Mouse (Mus musculus): Measurements from ENCODE around the gene Pdk2. TPM values are rescaled to one million over a fixed set of nuclear protein-coding genes. Genes with fewer than 3 reads are reported as not detected.
"Not testable (repeated sequence)": the region's sequence is repeated elsewhere in the genome, so short reads cannot be mapped to it uniquely, and the experiment has no call there.

The Pdk2 gene
- polyA plus RNA-seq, 1 experiment from 2014 or later = 26.2 TPM

DNA sequence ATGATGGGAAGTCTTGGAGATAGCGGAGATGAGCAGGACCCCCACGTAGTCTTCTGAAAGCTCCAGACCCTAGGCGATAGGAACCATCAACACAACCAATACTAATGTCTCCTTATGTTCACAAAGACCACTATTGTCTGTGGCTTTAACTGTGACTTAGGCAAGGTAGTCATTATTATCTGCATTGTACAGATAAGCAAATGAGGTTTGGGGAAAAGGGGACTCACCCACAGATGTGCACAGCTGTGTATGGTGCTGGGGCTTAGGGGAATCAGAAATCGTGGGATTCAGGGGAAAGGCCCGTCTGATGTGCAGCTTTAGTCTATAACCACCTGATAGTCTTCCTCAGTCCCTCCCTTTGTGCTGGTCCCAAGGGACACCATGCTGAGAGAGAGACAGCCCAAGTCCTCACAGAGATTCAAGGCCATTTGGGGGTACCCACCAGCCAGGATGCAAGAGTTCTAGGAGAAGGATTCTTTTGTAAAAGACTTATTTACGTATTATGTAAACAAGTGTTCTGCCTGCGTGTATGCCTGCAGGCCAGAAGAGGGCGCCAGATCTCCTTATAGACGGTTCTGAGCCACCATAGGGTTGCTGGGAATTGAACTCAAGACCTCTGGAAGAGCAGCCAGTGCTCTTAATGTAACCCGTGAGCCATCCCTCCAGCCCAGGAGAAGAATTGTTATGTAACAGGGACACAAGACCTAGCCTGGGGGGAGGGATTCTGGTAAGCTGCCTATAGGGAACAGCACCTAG lies 18.7 kb downstream of the Pdk2 start:
- Histone ChIP-seq H3K27ac (replicated peaks) (no peak overlapping the region), H3K36me3 (peaks cover 88% of the 10 kb centered on the region), H3K27me3 (no peaks in the 10 kb centered on the region), H3K4me1 (replicated peaks) (peaks cover 13% of the 10 kb centered on the region; the same call in 1 of the 2 replicates), H3K9ac (no peak overlapping the region), H3K9me3 (no peaks in the 10 kb centered on the region), H3K4me3 (no peak overlapping the region), H3K4me2 (no peak overlapping the region)
- 86% methylated on average over 10 of the region's 10 CpGs for WGBS
- no peak for ATAC-seq (ENCODE audit: low read depth)

DNA sequence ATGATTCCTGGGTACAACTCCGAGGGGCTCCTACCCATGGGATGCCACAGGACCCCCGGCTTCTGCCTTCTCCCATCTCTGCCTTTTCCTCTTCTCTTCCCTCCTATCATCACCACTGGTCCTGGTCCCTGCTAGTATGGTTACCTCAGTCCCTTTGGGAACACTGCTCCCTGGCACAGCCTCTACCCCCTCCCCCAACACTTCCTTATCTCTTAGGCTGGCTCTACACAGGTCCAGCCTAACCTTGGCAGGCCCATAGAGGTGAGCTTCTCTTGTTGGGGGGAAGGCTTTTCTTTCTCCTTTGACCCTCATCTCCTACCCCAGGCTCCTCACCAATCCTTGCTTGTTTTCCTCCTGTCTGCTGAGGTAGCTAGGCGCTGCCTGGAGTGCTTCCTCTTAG lies 25.7 kb downstream of the Pdk2 start:
- Histone ChIP-seq H3K9me3 (no peaks in the 10 kb centered on the region), H3K9ac (0 out of 2 replicates have a peak overlapping the region, but pooled peaks have one; percentile 13), H3K36me3 (peaks cover 59% of the 10 kb centered on the region), H3K27me3 (no peaks in the 10 kb centered on the region), H3K27ac (replicated peaks) (peak overlapping the region; percentile 28; the same call in 1 of the 2 replicates), H3K4me2 (0 out of 2 replicates have a peak overlapping the region, but pooled peaks have one; percentile 4), H3K4me3 (no peak overlapping the region), H3K4me1 (replicated peaks) (peaks cover 69% of the 10 kb centered on the region)
- no peak for ATAC-seq (ENCODE audit: low read depth)
- WGBS = 78% methylated on average over 3 of the region's 3 CpGs

DNA sequence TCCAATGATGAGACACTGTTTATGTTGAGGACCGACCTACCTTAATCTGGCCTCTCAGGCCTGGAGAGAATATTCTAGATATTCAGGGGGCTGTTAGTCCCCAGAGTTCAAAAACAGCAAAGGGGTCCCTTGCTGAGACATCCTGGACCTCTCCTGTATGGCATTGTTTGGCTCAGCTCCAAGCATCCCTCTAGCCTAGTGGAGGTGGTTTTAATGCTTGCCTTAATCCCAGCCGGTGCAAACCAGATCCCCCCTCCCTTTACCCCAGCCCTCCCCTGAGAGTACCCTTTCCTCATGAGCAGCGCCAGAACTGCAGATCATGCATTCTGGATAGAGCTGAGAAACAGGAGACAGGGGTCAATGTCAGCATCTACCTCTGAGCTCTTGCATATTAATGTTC lies 28.7 kb downstream of the Pdk2 start:
- Histone ChIP-seq H3K27me3 (no peaks in the 10 kb centered on the region), H3K4me1 (replicated peaks) (peaks cover 82% of the 10 kb centered on the region), H3K4me3 (peak overlapping the region; percentile 96), H3K4me2 (peak overlapping the region; percentile 72), H3K9ac (peak overlapping the region; percentile 99), H3K27ac (replicated peaks) (peak overlapping the region; percentile 49), H3K36me3 (peaks cover 33% of the 10 kb centered on the region), H3K9me3 (no peaks in the 10 kb centered on the region)
- ATAC-seq (ENCODE audit: low read depth) = no peak
- WGBS = 33% methylated on average over 3 of the region's 3 CpGs

DNA sequence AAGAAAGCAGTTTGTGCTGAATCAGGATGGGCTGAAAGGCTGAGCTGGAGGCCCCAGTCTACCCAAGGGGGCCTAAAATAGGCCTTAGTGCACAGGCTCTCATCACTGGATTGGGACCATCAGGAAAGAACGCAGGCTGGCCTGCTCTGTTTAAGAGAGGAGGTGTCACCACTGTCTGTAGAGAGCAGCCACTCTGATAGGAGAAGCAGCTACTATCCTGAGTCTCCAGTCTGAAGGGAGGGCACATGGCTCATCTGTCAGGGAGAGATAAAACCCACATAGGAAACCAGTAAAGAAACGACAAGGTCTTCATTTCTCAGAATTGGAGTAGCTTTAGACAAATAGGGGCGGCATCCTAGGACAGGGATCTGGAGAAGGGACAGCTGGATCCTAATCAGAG lies 29.1 kb downstream of the Pdk2 start:
- ATAC-seq (ENCODE audit: low read depth) = no peak
- H3K4me1 ChIP-seq (replicated peaks) = peaks cover 82% of the 10 kb centered on the region
- H3K27ac ChIP-seq (replicated peaks) = peak overlapping the region; percentile 49

DNA sequence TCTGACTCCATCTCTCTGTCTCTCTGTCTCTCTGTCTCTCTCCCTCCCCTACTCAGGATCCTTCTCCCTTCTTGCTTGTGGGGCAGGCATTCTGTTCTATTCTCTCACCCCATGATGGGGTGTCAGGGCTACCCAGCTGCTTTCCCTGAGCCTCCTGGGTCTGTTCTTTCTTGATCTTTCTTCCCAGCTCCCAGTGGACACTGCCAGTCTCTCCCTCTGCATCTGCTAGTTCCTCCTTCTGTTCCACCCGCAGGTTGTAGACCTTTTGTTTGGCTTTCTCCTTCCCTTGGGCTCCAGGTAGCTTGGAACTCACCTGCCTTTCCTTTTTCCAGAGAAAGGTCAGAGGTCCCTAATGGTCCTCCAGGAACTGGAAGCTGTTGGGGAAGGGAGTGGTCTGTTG lies 29.7 kb downstream of the Pdk2 start:
- Histone ChIP-seq H3K4me3 (peak overlapping the region; percentile 96), H3K27ac (replicated peaks) (peak overlapping the region; percentile 49), H3K9me3 (no peaks in the 10 kb centered on the region), H3K27me3 (no peaks in the 10 kb centered on the region), H3K36me3 (peaks cover 22% of the 10 kb centered on the region), H3K9ac (peak overlapping the region; percentile 99), H3K4me2 (peak overlapping the region; percentile 72), H3K4me1 (replicated peaks) (peaks cover 84% of the 10 kb centered on the region)
- 48% methylated on average over 1 of the region's 1 CpGs for WGBS
- ATAC-seq (ENCODE audit: low read depth) = no peak

More for the DNA sequence above, 29.1 kb downstream of the Pdk2 start:
- Histone ChIP-seq H3K9ac (peak overlapping the region; percentile 99), H3K27me3 (no peaks in the 10 kb centered on the region), H3K9me3 (no peaks in the 10 kb centered on the region), H3K4me3 (peak overlapping the region; percentile 96), H3K4me2 (peak overlapping the region; percentile 72), H3K36me3 (peaks cover 29% of the 10 kb centered on the region)
- WGBS = 55% methylated on average over 3 of the region's 3 CpGs

DNA sequence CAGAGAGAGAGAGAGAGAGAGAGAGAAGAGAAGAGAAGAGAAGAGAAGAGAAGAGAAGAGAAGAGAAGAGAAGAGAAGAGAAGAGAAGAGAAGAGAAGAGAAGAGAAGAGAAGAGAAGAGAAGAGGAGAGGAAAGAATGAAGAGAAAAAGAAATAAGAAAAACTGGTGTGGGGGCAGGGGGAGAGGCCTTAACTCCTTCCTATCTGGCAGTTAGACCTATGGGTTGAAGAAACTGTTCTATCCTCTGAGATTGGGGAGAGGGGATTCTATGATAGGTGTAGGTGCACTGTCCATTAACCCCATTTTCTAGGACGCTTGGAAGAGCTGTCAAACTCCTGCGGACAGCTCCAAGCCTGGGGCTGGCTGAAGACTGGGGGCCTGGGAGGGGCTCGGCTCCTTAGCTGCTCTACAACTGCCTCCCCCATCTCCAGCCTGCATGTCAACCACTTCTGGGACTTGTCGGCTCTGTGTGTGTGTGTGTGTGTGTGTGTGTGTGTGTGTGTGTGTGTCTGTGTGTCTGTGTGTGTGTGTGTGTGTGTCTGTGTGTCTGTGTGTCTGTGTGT lies 30.2 kb downstream of the Pdk2 start:
- peaks cover 19% of the 10 kb centered on the region for H3K36me3 ChIP-seq
- H3K9me3 ChIP-seq; ATAC-seq (ENCODE audit: low read depth); H3K27me3 ChIP-seq: not testable (repeated sequence)
- H3K9ac ChIP-seq = peak overlapping the region; percentile 99
- H3K4me3 ChIP-seq = peak overlapping the region; percentile 96
- 0% methylated on average over 3 of the region's 4 CpGs for WGBS
- peaks cover 84% of the 10 kb centered on the region for H3K4me1 ChIP-seq (replicated peaks)
- peak overlapping the region; percentile 98 for H3K27ac ChIP-seq (replicated peaks)
- peak overlapping the region; percentile 72 for H3K4me2 ChIP-seq

DNA sequence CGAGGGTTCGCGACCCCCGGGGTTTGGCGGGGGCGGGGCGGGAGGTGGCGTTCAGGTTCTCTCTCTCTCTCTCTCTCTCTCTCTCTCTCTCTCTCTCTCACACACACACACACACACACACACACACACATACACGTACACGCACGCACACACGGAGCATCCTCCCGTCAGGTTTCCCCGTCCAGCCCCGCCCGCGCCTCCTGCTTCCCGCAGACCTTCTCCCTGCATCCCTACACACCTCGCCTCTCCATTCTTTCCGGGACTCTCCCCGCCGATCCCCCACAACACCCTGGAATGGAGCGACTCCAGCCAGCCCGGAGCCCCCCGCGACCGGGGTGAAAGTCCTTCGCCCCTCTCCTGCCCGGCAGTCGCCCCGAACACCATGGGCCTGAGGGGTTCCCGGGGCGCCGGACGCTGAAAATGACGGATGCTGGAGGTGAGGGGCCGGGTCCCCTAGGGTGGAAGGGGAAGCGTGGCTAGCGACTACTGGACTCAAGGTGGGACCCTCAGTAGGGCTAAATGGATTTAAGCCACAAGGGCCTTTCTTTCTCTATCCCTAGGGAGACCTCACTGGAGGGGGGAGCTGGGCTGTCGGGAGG lies 30.9 kb downstream of the Pdk2 start:
- 2% methylated on average over 32 of the region's 40 CpGs for WGBS
- Histone ChIP-seq H3K36me3 (peaks cover 19% of the 10 kb centered on the region), H3K9me3 (no peaks in the 10 kb centered on the region), H3K4me2 (peak overlapping the region; percentile 72), H3K4me1 (replicated peaks) (peaks cover 83% of the 10 kb centered on the region), H3K27me3 (no peaks in the 10 kb centered on the region), H3K9ac (peak overlapping the region; percentile 99), H3K27ac (replicated peaks) (peak overlapping the region; percentile 98), H3K4me3 (peak overlapping the region; percentile 96)
- peak; percentile 62 for ATAC-seq (ENCODE audit: low read depth)

DNA sequence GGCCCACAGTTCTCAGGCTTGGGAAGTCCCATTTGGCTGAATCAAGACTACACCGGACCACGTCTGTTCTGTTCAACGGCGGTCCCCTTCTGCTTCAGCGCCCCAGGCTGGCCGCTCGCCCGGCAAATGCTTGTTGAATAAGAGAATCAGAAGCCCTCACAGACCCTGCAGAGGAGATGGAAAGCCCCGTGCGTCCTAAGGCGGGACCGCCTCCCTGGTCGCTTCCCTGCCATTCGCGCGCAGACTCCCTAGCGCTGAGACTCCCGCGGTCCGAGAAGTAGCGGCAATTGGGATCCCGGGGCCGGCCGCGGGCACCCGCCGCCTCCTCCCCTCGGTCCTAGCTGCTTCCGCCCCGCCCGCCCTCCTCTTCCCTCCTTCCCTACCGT lies 31.5 kb downstream of the Pdk2 start, which contains the start of gene Samd14:
Samd14 (plus strand) TSS at position 251 of the 386 bp plus-strand sequence.
- peak within 1 kb of the TSS; percentile 98 for H3K27ac ChIP-seq (replicated peaks)
- peak within 1 kb of the TSS; percentile 96 for H3K4me3 ChIP-seq
- H3K4me2 ChIP-seq = peak within 1 kb of the TSS; percentile 72
- peaks cover 19% of the 10 kb centered on the region for H3K36me3 ChIP-seq
- WGBS = under 1% methylated on average over 30 of the region's 32 CpGs
- peak within 1 kb of the TSS; percentile 99 for H3K9ac ChIP-seq
- ATAC-seq (ENCODE audit: low read depth) = peak; percentile 70
- peaks cover 77% of the 10 kb centered on the region for H3K4me1 ChIP-seq (replicated peaks)
- no peaks in the 10 kb centered on the region for H3K9me3 ChIP-seq
- H3K27me3 ChIP-seq = no peaks in the 10 kb centered on the region

DNA sequence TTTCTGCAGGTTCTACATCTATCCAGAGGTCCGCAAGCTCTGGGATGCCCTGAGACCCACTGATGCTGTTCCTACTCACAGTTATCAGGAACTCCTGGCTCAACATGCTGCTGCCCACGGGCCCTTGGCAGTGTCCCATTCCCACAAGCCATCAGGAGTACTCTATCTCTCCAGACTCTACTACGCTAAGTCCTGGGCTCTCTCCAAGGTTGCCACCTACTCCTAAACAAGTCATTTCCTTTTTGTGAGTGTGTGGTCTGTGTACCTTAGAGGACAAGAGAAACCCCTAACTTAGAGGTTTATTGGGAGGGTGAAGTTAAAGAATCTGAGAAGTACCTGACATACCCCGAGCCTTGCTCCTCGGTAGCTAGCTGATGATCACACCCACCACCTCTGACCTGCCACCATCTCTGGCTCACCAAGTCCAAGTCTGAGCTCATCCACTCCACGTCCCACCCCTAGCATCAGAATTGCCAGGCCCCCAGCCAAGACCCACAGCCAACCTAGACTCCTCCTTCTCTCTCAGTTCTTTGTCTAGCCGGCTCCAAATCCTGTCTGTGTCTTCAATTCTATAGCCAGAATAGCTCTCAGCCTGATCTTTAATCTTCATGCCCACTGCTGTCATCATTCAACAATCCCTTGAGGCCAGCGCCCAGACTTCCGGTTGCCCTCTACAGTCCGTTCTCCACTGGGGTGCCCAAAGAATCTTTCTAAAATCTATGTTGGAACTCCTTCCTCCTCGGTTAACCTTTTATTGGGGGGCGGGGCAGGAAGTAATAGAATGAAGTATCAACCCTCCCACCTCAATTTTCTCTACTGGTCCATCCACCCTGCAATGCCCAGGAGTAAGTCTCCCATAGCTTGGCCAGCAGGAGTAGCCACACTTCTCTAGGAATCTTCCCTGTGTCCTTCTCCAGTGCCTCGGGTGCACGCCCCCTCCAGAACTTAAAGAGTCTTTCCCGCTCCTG lies 32.2 kb downstream of the Pdk2 start:
- peak overlapping the region; percentile 98 for H3K27ac ChIP-seq (replicated peaks)
- no peaks in the 10 kb centered on the region for H3K9me3 ChIP-seq
- peaks cover 22% of the 10 kb centered on the region for H3K36me3 ChIP-seq
- peak overlapping the region; percentile 72 for H3K4me2 ChIP-seq
- WGBS = 35% methylated on average over 15 of the region's 15 CpGs
- peaks cover 70% of the 10 kb centered on the region for H3K4me1 ChIP-seq (replicated peaks)
- H3K9ac ChIP-seq = peak overlapping the region; percentile 99
- peak; percentile 1; the same call in 1 of the 2 replicates for ATAC-seq (ENCODE audit: low read depth)
- peak overlapping the region; percentile 96 for H3K4me3 ChIP-seq
- no peaks in the 10 kb centered on the region for H3K27me3 ChIP-seq

DNA sequence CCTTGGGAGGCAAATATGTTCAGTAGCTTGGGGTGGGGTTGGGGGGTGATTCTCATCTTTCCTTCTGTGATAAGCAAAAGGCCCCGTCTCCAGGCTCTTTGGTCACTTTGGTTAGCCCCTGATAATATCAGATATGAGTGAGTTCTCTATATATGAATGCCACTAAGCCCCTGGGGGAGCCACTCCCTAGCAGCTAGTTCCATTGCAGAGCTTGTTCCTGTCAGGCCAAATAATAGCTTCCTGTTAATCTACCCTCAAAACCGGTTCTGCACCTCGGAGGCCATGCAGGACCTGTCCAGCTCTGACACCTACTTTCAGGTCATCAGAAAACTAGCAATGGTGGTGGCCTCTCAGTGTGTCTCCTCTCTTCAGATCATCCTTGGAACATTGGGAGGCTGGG lies 33.7 kb downstream of the Pdk2 start:
- ATAC-seq (ENCODE audit: low read depth) = no peak
- peaks cover 57% of the 10 kb centered on the region for H3K4me1 ChIP-seq (replicated peaks)
- no peaks in the 10 kb centered on the region for H3K27me3 ChIP-seq
- WGBS = 76% methylated on average over 3 of the region's 3 CpGs
- peaks cover 37% of the 10 kb centered on the region for H3K36me3 ChIP-seq
- no peaks in the 10 kb centered on the region for H3K9me3 ChIP-seq
- no peak overlapping the region; the same call in 1 of the 2 replicates for H3K9ac ChIP-seq
- peak overlapping the region; percentile 70 for H3K4me2 ChIP-seq
- 0 out of 2 replicates have a peak overlapping the region, but pooled peaks have one; percentile 32 for H3K4me3 ChIP-seq
- H3K27ac ChIP-seq (replicated peaks) = peak overlapping the region; percentile 98

DNA sequence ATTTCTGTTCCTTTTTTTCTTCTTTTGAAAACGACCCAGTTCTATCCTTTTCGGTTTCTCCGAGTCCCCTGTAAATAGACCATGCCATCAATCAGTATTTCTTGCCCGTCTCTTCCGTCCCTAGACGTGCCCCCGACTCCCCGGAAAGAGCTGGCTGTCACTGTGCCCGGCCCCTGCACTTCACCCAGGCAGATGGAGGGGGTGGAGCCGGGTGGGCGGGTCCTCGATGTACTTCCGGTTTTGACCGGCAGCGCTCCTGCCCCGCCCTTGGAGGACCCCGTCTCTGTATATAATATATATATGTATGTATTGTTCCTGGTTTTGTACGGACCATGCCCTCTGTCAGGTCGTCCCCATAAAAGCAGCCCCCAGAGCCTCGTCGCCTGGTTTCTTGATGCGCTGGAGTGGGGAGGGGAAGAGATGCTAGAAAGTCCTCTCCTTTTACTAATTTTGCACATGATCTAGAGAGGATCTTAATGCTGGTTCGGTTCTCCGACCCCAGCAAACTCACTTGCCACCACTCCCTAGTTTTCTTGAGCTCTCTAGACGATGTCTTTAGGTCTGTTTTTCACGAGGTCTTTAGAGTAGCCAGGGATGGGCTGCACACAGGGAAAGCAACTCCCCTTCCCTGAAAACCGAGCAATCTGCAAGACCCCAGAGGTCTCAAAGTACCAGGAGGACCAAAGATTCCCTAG lies 34.5 kb downstream of the Pdk2 start:
- peak overlapping the region; percentile 66 for H3K9ac ChIP-seq
- peak; percentile 55 for ATAC-seq (ENCODE audit: low read depth)
- 2% methylated on average over 27 of the region's 27 CpGs for WGBS

More for the DNA sequence above, 34.5 kb downstream of the Pdk2 start:
- Histone ChIP-seq H3K4me3 (peak overlapping the region; percentile 32), H3K27me3 (no peaks in the 10 kb centered on the region), H3K9me3 (no peaks in the 10 kb centered on the region), H3K4me2 (peak overlapping the region; percentile 70), H3K4me1 (replicated peaks) (peaks cover 52% of the 10 kb centered on the region), H3K36me3 (peaks cover 45% of the 10 kb centered on the region), H3K27ac (replicated peaks) (peak overlapping the region; percentile 98)
